Mouse (Mus musculus) NIH3T3 (cell line): ENCODE measurements around the gene Slc19a2.
A peak's percentile ranks its signal among the peaks of the same experiment; 100 is the strongest.
"Not testable (repeated sequence)": the region's sequence is repeated elsewhere in the genome, so short reads cannot be mapped to it uniquely, and the experiment has no call there.

Experiments
- DNase-seq: peaks from one replicate; pipeline ENCODE4 v3.0.0-alpha.2; 2012; ENCODE audit warnings: low read depth

Gene Slc19a2

GRCm38 (mm10) chr1:164248465-164249331 lies at the start of gene Slc19a2:
Gene Slc19a2, plus strand, starts transcription at chr1:164249046.
- peak; percentile 99 for DNase-seq

GRCm38 (mm10) chr1:164199551-164199950 lies 49.3 kb upstream of the Slc19a2 start:
- DNase-seq: no peak

- DNase-seq: no peak
Measured at GRCm38 (mm10) chr1:164208437-164208836, 40.4 kb upstream of the Slc19a2 start.

- DNase-seq: no peak
Measured at GRCm38 (mm10) chr1:164210899-164211298, 37.9 kb upstream of the Slc19a2 start.

- DNase-seq: no peak
Measured at GRCm38 (mm10) chr1:164212686-164213085, 36.2 kb upstream of the Slc19a2 start.

- DNase-seq: no peak
Measured at GRCm38 (mm10) chr1:164214190-164214589, 34.7 kb upstream of the Slc19a2 start.

DNA sequence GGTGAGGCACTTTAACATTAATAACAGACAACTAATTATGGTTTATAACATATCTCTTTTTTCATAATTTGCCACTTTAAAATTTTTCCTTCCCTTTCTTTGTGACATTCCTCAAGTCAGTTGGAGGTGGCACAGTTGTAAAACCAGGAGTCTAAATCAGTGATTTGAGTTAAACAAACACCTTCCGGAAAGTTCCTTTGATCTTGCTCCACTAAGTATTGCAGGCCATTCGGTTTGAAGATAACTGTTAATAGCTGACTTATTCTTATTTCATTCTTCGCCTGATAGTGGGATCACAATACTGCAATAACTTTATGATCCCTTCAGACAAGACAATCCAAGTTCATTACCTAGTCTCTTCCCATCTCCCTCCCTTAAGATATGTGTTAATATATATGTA lies 33.7 kb upstream of the Slc19a2 start:
- no peak for DNase-seq

- DNase-seq: peak; percentile 81
Measured at GRCm38 (mm10) chr1:164215540-164215939, 33.3 kb upstream of the Slc19a2 start.

GRCm38 (mm10) chr1:164217791-164218685 lies 30.8 kb upstream of the Slc19a2 start:
- peak; percentile 28 for DNase-seq

DNA sequence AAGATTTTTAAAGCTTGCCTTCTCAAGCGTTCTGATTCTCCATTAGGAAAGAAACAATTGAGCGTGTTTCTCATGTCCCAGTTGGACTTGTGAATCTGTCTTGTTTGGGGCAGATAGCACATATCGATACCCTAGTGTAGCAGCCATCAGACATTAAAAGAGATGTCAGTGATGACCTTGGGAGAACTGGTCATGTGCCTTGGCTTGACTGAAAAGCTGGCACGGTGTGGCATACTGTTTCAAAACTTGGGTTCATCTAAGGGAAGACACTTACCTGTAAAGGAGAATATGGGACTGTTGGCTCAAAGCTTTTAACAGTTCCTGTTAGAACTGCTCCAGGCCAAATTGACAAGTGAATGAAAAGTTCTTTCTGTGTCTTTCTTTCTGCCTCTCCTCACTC lies 28.6 kb upstream of the Slc19a2 start:
- DNase-seq: no peak

- DNase-seq: no peak
Measured at GRCm38 (mm10) chr1:164223089-164223488, 25.8 kb upstream of the Slc19a2 start.

GRCm38 (mm10) chr1:164231937-164232570 lies 16.8 kb upstream of the Slc19a2 start:
- DNase-seq: not testable (repeated sequence)

GRCm38 (mm10) chr1:164233447-164233846 lies 15.4 kb upstream of the Slc19a2 start:
- DNase-seq: no peak

- no peak for DNase-seq
Measured at GRCm38 (mm10) chr1:164235078-164235477, 13.8 kb upstream of the Slc19a2 start.

DNA sequence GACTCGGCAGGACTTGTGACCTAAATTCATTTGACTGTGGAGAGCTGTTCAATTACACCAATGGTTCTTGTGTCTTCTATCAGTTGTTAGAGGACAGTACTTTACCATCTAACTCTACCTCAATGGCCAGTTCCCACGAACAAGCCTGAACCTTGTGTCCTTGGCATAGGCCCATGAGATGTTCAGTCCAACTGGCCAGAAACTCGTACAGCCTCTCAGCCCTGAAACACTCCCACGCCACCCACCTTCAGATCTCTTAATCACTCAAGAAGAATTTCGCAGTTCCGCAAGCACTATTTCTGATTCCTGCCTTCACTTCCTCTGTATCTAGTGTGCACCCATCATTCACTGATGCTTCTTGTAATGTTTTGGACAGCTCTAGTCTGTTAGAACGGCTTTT lies 12.8 kb upstream of the Slc19a2 start:
- no peak for DNase-seq

DNA sequence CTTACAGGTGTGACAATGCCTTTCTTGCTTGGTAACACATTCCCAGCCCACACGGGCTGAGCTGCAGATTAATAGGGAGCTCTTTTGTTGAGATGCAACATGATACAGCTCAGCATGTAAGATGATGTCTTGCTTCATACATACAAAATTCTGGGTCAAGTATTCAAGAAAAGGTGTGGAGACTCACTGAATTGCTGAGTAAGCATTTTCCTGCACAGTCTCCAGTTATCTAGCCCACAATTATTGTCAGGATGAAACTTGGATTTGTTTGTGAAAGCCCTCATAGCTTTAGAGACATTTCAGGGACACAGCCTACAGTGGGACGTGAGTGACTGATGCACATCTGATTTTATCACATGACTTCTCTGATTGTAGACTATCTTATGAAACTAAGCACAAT lies 7.4 kb upstream of the Slc19a2 start:
- no peak for DNase-seq

DNA sequence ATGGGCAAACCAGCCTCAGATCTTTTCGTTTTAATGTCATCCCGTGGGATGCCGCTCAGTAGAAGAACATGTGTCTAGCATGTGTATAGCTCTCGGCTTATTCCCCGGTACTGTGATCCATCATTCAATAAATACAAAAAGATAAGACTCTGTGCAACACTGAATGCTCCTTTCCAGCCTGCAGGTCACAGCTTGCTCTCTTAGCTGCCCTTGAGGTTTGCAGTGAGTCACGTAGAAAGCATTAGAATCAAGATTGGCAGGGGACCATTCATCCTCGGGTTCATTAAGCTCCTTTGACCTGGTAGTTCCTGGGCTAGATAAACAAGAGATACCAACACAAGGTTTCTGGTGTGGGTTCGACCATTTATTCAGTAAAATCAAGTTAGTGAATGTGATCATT lies 6.0 kb upstream of the Slc19a2 start:
- peak; percentile 59 for DNase-seq

GRCm38 (mm10) chr1:164247442-164247841 lies 1.4 kb upstream of the Slc19a2 start:
- DNase-seq: no peak

DNA sequence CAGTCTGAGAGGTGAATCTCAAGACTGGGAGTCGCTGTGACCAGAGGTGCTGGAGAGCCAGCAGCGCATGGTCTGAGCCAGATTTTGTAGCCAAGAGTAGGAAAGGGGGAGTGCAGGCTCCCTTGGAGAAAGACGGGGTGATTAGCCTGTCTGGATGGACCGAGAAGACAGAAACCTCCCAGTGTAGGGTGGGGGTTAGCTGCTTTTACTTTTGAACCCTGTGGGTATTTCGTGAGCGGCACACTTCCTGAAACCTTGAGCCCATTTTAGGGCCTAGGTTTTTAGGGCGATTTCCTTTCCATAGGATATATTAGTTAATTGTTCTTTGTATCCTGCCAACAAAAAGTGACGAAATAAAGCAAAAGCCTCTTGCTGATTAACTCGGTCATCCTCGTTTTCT lies 875 bp upstream of the Slc19a2 start:
- DNase-seq: peak; percentile 60

DNA sequence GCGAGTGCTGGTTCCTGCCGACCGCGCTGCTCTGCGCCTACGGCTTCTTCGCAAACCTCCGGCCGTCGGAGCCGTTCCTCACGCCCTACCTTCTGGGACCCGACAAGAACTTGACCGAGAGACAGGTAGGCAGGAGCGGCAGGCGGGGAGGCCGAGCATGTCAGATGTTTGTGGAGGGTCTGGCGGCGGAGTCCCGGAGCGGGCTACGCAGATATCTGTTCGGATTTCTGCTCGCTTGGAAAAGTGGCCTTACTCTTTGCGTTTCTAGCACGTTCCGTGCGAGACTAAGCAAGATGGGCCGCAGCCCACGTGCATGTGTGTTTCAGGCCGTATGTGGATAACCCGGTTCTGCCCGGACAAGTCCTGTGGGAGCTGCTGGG lies 476 bp downstream of the Slc19a2 start:
- peak; percentile 56 for DNase-seq

- peak; percentile 68 for DNase-seq
Measured at GRCm38 (mm10) chr1:164250391-164251150, 1.7 kb downstream of the Slc19a2 start.

DNA sequence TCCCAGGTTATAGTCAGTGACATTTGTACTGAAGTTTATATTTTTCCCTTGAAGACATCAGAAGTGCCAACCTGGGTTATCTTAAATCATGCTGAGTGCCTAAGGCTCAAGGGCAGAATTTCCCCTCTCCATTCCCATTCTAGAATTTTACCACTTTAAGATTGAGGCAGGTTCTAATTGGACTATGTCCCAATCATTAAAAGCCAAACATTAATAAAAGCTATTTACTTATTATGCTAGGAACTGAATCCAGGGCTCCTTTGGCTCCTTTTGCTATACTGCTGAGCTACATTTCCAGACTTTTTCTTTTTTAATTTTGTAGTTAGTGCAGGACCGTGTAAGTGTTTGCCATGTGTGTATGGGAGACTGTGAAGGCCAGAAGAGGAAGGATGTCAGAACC lies 2.6 kb downstream of the Slc19a2 start:
- no peak for DNase-seq
